Mouse (Mus musculus): ENCODE results near the gene Bcorl1.

- TF ChIP-seq CTCF (IDR thresholded peaks at IDR 0.05; ENCODE audit: low read depth), result no peak
- TF ChIP-seq EP300 (optimal IDR thresholded peaks at IDR 0.05), result no peak
Measured at GRCm38 (mm10) chrX:48305356-48305755, 35.8 kb upstream of the Bcorl1 start.
